In the genomic region with DNA sequence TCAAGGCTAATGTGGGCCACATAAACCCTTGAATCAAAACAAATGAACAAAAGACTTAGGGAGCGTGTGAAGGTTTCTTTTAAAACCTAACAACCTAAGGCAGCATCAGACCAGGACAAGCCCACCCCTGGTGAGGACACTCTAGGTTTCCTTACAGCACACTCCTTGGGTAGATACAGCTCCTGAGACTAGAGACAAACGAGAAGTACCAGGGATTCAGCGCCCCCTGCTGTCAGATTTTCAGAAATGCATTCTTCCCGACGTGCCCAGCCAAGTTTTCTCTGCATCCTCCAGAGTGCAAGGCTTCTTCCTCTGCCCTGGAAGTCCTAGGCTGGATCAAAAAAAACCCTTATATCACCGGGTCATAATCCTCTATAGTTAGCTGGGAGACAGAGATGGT, we compare ENCODE assay signal across 10 mouse cellular contexts. TPM values are rescaled to one million over a fixed set of nuclear protein-coding genes. Genes with fewer than 3 reads are reported as not detected.
DNase-seq lines count a peak whose midpoint lies in the region; ATAC-seq and TF ChIP-seq lines count a peak whose summit lies in the region.
"Had no signal": no experiment of that assay in that cellular context is flagged by ENCODE, and none has a peak within 500 bp of the region (broad histone marks: within the 10 kb centered on the region; RNA-seq: fewer than 3 reads in every experiment).

No protein-coding gene starts in this region.

- no peak overlapping the region for H3K4me3 ChIP-seq in heart, embryonic 11.5 days (ENCODE audit: low read depth, low read length)
- no peak overlapping the region for H3K4me3 ChIP-seq in CH12.LX (replicated peaks in 1 of 3; ENCODE audit: low read depth in 2 of 3, low read length in 2 of 3, poor library complexity in 1 of 3)
- H3K4me3 ChIP-seq: limb, embryonic 12.5 days had no signal

- no peak overlapping the region for H3K9ac ChIP-seq in heart, embryonic 11.5 days (ENCODE audit: low read depth, low read length)
- no peak overlapping the region for H3K9ac ChIP-seq in CH12.LX (ENCODE audit: insufficient read depth, low read depth)
- H3K9ac ChIP-seq: limb, embryonic 12.5 days had no signal

- no peak for ATAC-seq in heart, embryonic 11.5 days (replicated peaks; ENCODE audit: insufficient number of reproducible peaks, low FRiP score, low TSS enrichment)
- ATAC-seq in megakaryocyte, adult 5-6 weeks (ENCODE audit: poor library complexity, severe bottlenecking): peak; percentile 77

- peak; percentile 74 to 84 for TF ChIP-seq CTCF in CH12.LX (conservative IDR thresholded peaks at IDR 0.05 in 1 of 2, IDR thresholded peaks at IDR 0.05 in 1 of 2; ENCODE audit: low read depth in 2 of 2, low read length in 2 of 2)
- TF ChIP-seq CTCF in brain, embryonic 14.5 days (IDR thresholded peaks at IDR 0.05; ENCODE audit: borderline replicate concordance, extremely low read depth, insufficient read depth, insufficient read length): peak; percentile 80

- WGBS in heart, embryonic 11.5 days (ENCODE audit: insufficient replicate concordance): 13% methylated on average over 6 of the region's 6 CpGs

- no peaks in the 10 kb centered on the region for H3K36me3 ChIP-seq in heart, embryonic 11.5 days (ENCODE audit: control insufficient read depth, insufficient read depth, low read length)
- no peaks in the 10 kb centered on the region for H3K36me3 ChIP-seq in CH12.LX (replicated peaks in 1 of 2; ENCODE audit: control insufficient read depth in 1 of 2, insufficient read depth in 1 of 2, low read length in 1 of 2)
- H3K36me3 ChIP-seq: limb, embryonic 12.5 days had no signal

- no peak for TF ChIP-seq POLR2A in CH12.LX (IDR thresholded peaks at IDR 0.05; ENCODE audit: low read depth, low read length)
- no peak for TF ChIP-seq POLR2A in brain, embryonic 14.5 days (IDR thresholded peaks at IDR 0.05; ENCODE audit: borderline replicate concordance, extremely low read depth, insufficient read depth, insufficient read length, poor library complexity, severe bottlenecking)

- DNase-seq in heart, postnatal 10 days: peak; percentile 57 to 75
- DNase-seq in CH12.LX (ENCODE audit: extremely low read depth): peak; percentile 59
- peak; percentile 71 for DNase-seq in brain, embryonic 14.5 days (ENCODE audit: low read depth)
- DNase-seq in frontal cortex, adult 2 months (ENCODE audit: extremely low spot score in 1 of 2, low spot score in 1 of 2): peak; percentile 11 to 85
- DNase-seq in layer of hippocampus, adult 9-11 months: peak; percentile 27
- peak; percentile 30 to 72 for DNase-seq in spleen, postnatal 10 days (ENCODE audit: low spot score in 2 of 2)

- in situ Hi-C loops in CH12.LX (cut with MboI; ENCODE audit: low pct_ligation_motif_present, low pct_unique_long_range_greater_than_20kb, low sequenced_read_pairs): loop anchor here (10.0 kb wide), 2 partner anchors 48 to 218 kb away; a partner anchor contains a TSS

- H3K79me2 ChIP-seq in CH12.LX (replicated peaks; ENCODE audit: control insufficient read depth, extremely low read depth, insufficient read depth, poor library complexity, severe bottlenecking): no peaks in the 10 kb centered on the region

- no peak overlapping the region for H3K4me2 ChIP-seq in heart, embryonic 11.5 days
- H3K4me2 ChIP-seq in CH12.LX (ENCODE audit: insufficient read depth, low read depth, poor library complexity, severe bottlenecking): no peak overlapping the region
- H3K4me2 ChIP-seq: limb, embryonic 12.5 days had no signal

- no peaks in the 10 kb centered on the region for H3K9me3 ChIP-seq in heart, embryonic 11.5 days (replicated peaks; ENCODE audit: control insufficient read depth, low read length)
- H3K9me3 ChIP-seq in CH12.LX (replicated peaks; ENCODE audit: low read length): no peaks in the 10 kb centered on the region
- H3K9me3 ChIP-seq: limb, embryonic 12.5 days had no signal

- peaks cover 91% of the 10 kb centered on the region for H3K27me3 ChIP-seq in heart, embryonic 11.5 days (ENCODE audit: control insufficient read depth, insufficient read depth, low read length)
- peaks cover 84% of the 10 kb centered on the region for H3K27me3 ChIP-seq in CH12.LX (replicated peaks)

- no peaks in the 10 kb centered on the region for H3K4me1 ChIP-seq in heart, embryonic 11.5 days (ENCODE audit: control insufficient read depth, insufficient read depth, low read length)
- no peaks in the 10 kb centered on the region; a peak in 1 of 4 replicates for H3K4me1 ChIP-seq in CH12.LX (ENCODE audit: control insufficient read depth in 1 of 2, insufficient read depth in 2 of 2)

- no peak overlapping the region for H3K27ac ChIP-seq in heart, embryonic 11.5 days (ENCODE audit: low read depth, low read length)
- H3K27ac ChIP-seq in CH12.LX (ENCODE audit: insufficient read depth, low read depth): no peak overlapping the region
- H3K27ac ChIP-seq: limb, embryonic 12.5 days had no signal

- dilution Hi-C loops in CH12.LX (cut with MboI; ENCODE audit: extremely low pct_ligation_motif_present, extremely low pct_unique_long_range_greater_than_20kb, low sequenced_read_pairs): no loop called here

- intact Hi-C loops in heart, postnatal 10 days (cut with DNase I): loop anchor here (1.0 kb wide), 2 partner anchors 49 to 221 kb away; no protein-coding TSS in a partner anchor

- peak; percentile 77 for TF ChIP-seq RAD21 in CH12.LX (IDR thresholded peaks at IDR 0.05; ENCODE audit: low read depth, low read length)

- TF ChIP-seq EP300 in CH12.LX (IDR thresholded peaks at IDR 0.05; ENCODE audit: low read length): no peak

TF ChIP-seq in CH12.LX, 34 proteins besides CTCF, POLR2A, EP300 and RAD21:
- TF ChIP-seq PAX5 (IDR thresholded peaks at IDR 0.05; ENCODE audit: low read length): no peak
- no peak for TF ChIP-seq RCOR1 (conservative IDR thresholded peaks at IDR 0.05; ENCODE audit: low read depth, low read length)
- 0 out of 2 replicates have a peak, but pooled peaks have one; percentile 12 for TF ChIP-seq IRF4 (IDR thresholded peaks at IDR 0.05; ENCODE audit: low read depth, low read length)
- TF ChIP-seq HCFC1 (IDR thresholded peaks at IDR 0.05; ENCODE audit: low read depth, low read length): no peak
- no peak for TF ChIP-seq USF1 (IDR thresholded peaks at IDR 0.05; ENCODE audit: low read depth, low read length)
- peak; percentile 84 for TF ChIP-seq SMC3 (IDR thresholded peaks at IDR 0.05; ENCODE audit: low read depth, low read length)
- TF ChIP-seq CHD1 (IDR thresholded peaks at IDR 0.05; ENCODE audit: low read depth, low read length): no peak
- TF ChIP-seq E2F4 (IDR thresholded peaks at IDR 0.05; ENCODE audit: insufficient replicate concordance, low read depth, low read length): no peak
- no peak for TF ChIP-seq MEF2A (IDR thresholded peaks at IDR 0.05; ENCODE audit: borderline replicate concordance, low read depth, low read length)
- TF ChIP-seq MAFK (IDR thresholded peaks at IDR 0.05; ENCODE audit: insufficient replicate concordance, low read length): no peak
- TF ChIP-seq BHLHE40 (IDR thresholded peaks at IDR 0.05; ENCODE audit: low read depth, low read length): no peak
- TF ChIP-seq POLR2AphosphoS2 (IDR thresholded peaks at IDR 0.05; ENCODE audit: low read depth, low read length): no peak
- TF ChIP-seq JUN (IDR thresholded peaks at IDR 0.05; ENCODE audit: insufficient read depth, low read depth, low read length): no peak
- no peak for TF ChIP-seq KAT2A (IDR thresholded peaks at IDR 0.05; ENCODE audit: insufficient replicate concordance, low read length)
- TF ChIP-seq SIN3A (IDR thresholded peaks at IDR 0.05; ENCODE audit: low read length): no peak
- no peak for TF ChIP-seq MXI1 (IDR thresholded peaks at IDR 0.05; ENCODE audit: low read depth, low read length)
- TF ChIP-seq MYC (IDR thresholded peaks at IDR 0.05; ENCODE audit: low read depth, low read length): no peak
- TF ChIP-seq USF2 (conservative IDR thresholded peaks at IDR 0.05; ENCODE audit: low read depth, low read length): no peak
- TF ChIP-seq ZC3H11A (IDR thresholded peaks at IDR 0.05; ENCODE audit: low read depth, low read length): peak; percentile 41; the same call in 1 of the 2 replicates
- TF ChIP-seq JUND (conservative IDR thresholded peaks at IDR 0.05; ENCODE audit: low read depth, low read length): no peak
- TF ChIP-seq ZNF384 (IDR thresholded peaks at IDR 0.05; ENCODE audit: low read depth, low read length): peak; percentile 33; the same call in 1 of the 2 replicates
- no peak for TF ChIP-seq TBP (conservative IDR thresholded peaks at IDR 0.05; ENCODE audit: low read depth, low read length)
TF ChIP-seq in CH12.LX: peak in this region for 4.

RNA-seq across cellular contexts. Expression of a gene that starts 13.0 kb away (rescaled TPM):
- total RNA-seq in heart, postnatal 10 days (2021): not detected
- polyA plus RNA-seq in heart, embryonic 11.5 days (2014; fragmentation: Nextera tagmentation; extraction: Ambion mirVana): not detected in 2 replicates
- total RNA-seq in CH12.LX (2012; rRNA removed) (not detected in 2 replicates), CH12.LX (2014; rRNA removed) (not detected in 2 replicates)
- polyA plus RNA-seq in CH12.LX (2012; ENCODE audit: insufficient read length, low read depth): not detected in 2 replicates
- 4.8 and 9.5 TPM in 2 replicates for polyA plus RNA-seq in brain, embryonic 14.5 days (2012; rRNA removed)
- polyA plus RNA-seq in frontal cortex, adult 2 months (2012; rRNA removed): 0.06 and 0.12 TPM in 2 replicates
- not detected in 2 replicates for total RNA-seq in megakaryocyte, adult 5-6 weeks (2015)
- not detected in 2 replicates for total RNA-seq in megakaryocyte, adult 5-6 weeks (2017)
- polyA plus RNA-seq: stomach, embryonic 14.5 days had no signal
